Mouse (Mus musculus) liver, embryonic 13.5 days (tissue): Measurements from ENCODE around the gene Rtp2. TPM values are rescaled to one million over a fixed set of nuclear protein-coding genes. Genes with fewer than 3 reads are reported as not detected.

Experiments
- ATAC-seq: fragments of 200-750 bp; cut with Nextera tagmentation; 2 replicates; pipeline ENCODE4 v1.8.0; 2017; ENCODE audit warnings: low read depth, mild to moderate bottlenecking, moderate number of reproducible peaks, moderate library complexity
- DNase-seq: peaks from one replicate; pipeline ENCODE4 v3.0.0; 2022
- H3K27ac ChIP-seq: fragments of 300-500 bp; sonication (generic); 2 replicates; pipeline ENCODE4 v1.5.1; 2015; ENCODE audit warnings: moderate library complexity, mild to moderate bottlenecking, inconsistent platforms
- H3K27me3 ChIP-seq: fragments of 300-500 bp; sonication (generic); 2 replicates; pipeline ENCODE4 v1.6.1; 2015; ENCODE audit warnings: mild to moderate bottlenecking, inconsistent platforms
- H3K36me3 ChIP-seq: fragments of 300-500 bp; sonication (generic); 2 replicates; pipeline ENCODE4 v1.6.1; 2015; ENCODE audit warnings: mild to moderate bottlenecking, inconsistent platforms
- H3K4me1 ChIP-seq: fragments of 300-500 bp; sonication (generic); replicated peaks from 2 replicates; pipeline ENCODE4 v1.6.1; 2015; ENCODE audit warnings: inconsistent platforms
- H3K4me2 ChIP-seq: fragments of 300-500 bp; sonication (generic); 2 replicates; pipeline ENCODE4 v1.6.1; 2015; ENCODE audit warnings: inconsistent platforms, mild to moderate bottlenecking, moderate library complexity
- H3K4me3 ChIP-seq: fragments of 300-500 bp; sonication (generic); replicated peaks from 2 replicates; pipeline ENCODE4 v1.5.1; 2015; ENCODE audit warnings: mild to moderate bottlenecking, inconsistent platforms
- H3K9ac ChIP-seq: fragments of 300-500 bp; sonication (generic); 2 replicates; pipeline ENCODE4 v1.6.1; 2015; ENCODE audit warnings: mild to moderate bottlenecking, inconsistent platforms
- H3K9me3 ChIP-seq: fragments of 300-500 bp; sonication (generic); replicated peaks from 2 replicates; pipeline ENCODE4 v1.6.1; 2016; ENCODE audit warnings: inconsistent platforms
- WGBS: fragments of 180-500 bp; shearing (Covaris S2); methylation state at CpG from one replicate; pipeline ENCODE4 v1.1.7; 2015; ENCODE audit not compliant: insufficient replicate concordance; 5-methylcytosine and 5-hydroxymethylcytosine counted together
- polyA plus RNA-seq: library from polyadenylated mRNA; unstranded; fragments of >200 nt; fragmentation: Nextera tagmentation; extraction: Ambion mirVana; gene quantifications from 2 replicates; pipeline ENCODE4 v1.2.1, GENCODE M21; 2015

Gene Rtp2
- polyA plus RNA-seq, 1 experiment from 2014 or later: not detected

- WGBS: 66% methylated on average over 12 of the region's 12 CpGs
- no peaks in the 10 kb centered on the region for H3K36me3 ChIP-seq
- ATAC-seq (no peak), DNase-seq (no peak)
- no peak overlapping the region for H3K4me3 ChIP-seq
- H3K27ac ChIP-seq: no peak overlapping the region
- no peaks in the 10 kb centered on the region for H3K9me3 ChIP-seq
- no peak overlapping the region for H3K9ac ChIP-seq
- peaks cover 5% of the 10 kb centered on the region; the same call in 1 of the 2 replicates for H3K27me3 ChIP-seq
- no peak overlapping the region for H3K4me2 ChIP-seq
- no peaks in the 10 kb centered on the region for H3K4me1 ChIP-seq
These were observed 47.1 kb downstream of the Rtp2 start for GRCm38 (mm10) chr16:23885098-23885497.

Other genes with a start within 250 kb of the Rtp2 start
- gene Sst, start 41.4 kb downstream of the Rtp2 start, polyA plus RNA-seq: 0.16 and 0.23 TPM in 2 replicates
- gene Gm37419, start 56.1 kb upstream of the Rtp2 start, polyA plus RNA-seq: not detected in 2 replicates
- 0.21 and 0.24 TPM in 2 replicates for gene Bcl6, start 56.5 kb upstream of the Rtp2 start, polyA plus RNA-seq